Mouse (Mus musculus) C2C12 (cell line): ENCODE measurements around the gene Gusb.

ENCODE experiments used
- CTCF ChIP-seq: IDR thresholded peaks from one replicate; pipeline ENCODE4 v1.5.1; 2011; ENCODE audit not compliant: control insufficient read depth, insufficient read depth, insufficient read length
- FOSL1 ChIP-seq: IDR thresholded peaks from one replicate; pipeline ENCODE4 v1.8.0; 2011; ENCODE audit warnings: mild to moderate bottlenecking, low read length; ENCODE audit not compliant: poor library complexity, insufficient read depth, severe bottlenecking
- MAX ChIP-seq: IDR thresholded peaks from one replicate; pipeline ENCODE4 v1.6.1; 2011; ENCODE audit warnings: mild to moderate bottlenecking, control low read depth
- MYOD1 ChIP-seq: IDR thresholded peaks from one replicate; pipeline ENCODE4 v1.6.1; 2011; ENCODE audit warnings: low read depth; ENCODE audit not compliant: control insufficient read depth, insufficient read length
- MYOG ChIP-seq: IDR thresholded peaks from one replicate; pipeline ENCODE4 v1.6.1; 2011; ENCODE audit not compliant: control insufficient read depth, insufficient read length; ENCODE audit errors: extremely low read depth
- USF1 ChIP-seq: IDR thresholded peaks from one replicate; pipeline ENCODE4 v1.6.1; 2011; ENCODE audit warnings: low read depth, mild to moderate bottlenecking, control low read depth, moderate library complexity

DNA sequence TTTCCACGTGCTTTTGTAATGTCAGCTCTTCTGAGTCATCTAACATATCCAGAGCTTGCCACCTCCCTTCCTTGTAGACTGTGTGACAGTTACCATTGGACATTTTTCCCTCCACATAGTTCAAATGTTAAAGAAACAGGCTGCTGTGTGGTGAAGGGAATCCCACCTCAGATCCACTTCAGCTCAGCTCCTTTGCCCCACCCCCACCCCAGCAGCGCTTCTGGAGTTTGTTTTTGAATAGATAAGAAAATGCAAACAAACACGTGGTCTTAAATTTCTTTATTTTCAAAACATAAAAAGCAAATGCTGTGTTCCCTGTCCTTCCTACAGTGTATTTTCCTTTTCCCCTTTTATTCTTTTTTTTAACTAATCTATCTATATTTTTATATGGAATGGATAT, 22.6 kb downstream of the Gusb start:
- no peak for TF ChIP-seq CTCF
- TF ChIP-seq USF1, result no peak
- TF ChIP-seq MAX, result no peak
- no peak for TF ChIP-seq MYOD1
- no peak for TF ChIP-seq MYOG
- no peak for TF ChIP-seq FOSL1
